Mouse (Mus musculus): Measurements from ENCODE around the gene Mpp3.
A peak's percentile ranks its signal among the peaks of the same experiment; 100 is the strongest.

DNA sequence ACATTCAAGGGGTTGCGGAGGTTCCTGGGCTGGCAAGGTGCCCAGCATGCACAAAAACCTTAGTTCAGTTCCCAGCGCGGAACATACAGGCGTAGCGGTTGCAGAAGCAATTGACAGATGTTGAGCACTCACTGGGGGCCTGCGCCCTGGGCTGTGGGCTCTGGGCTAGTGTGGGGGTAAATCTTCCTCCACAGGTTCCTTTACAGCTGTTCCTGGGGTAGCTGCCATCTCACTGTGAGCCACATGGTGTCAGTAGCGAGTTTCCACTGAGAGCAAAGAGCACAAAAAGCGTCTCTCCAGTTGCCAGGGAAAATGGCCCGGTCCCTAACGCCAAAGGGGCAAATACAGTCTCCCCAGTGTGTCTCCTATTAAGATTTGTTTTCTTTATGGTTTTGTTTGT lies 42.3 kb downstream of the Mpp3 start:
- peak; percentile 86; the same call in 1 of the 2 replicates for TF ChIP-seq CTCF (IDR thresholded peaks at IDR 0.05; ENCODE audit: extremely low read depth, insufficient read length, insufficient replicate concordance, low read depth, low read length)
- TF ChIP-seq POLR2A (IDR thresholded peaks at IDR 0.05; ENCODE audit: low read depth, low read length) = no peak
